Mouse (Mus musculus): ENCODE measurements around the gene Tbc1d10a. TPM values are rescaled to one million over a fixed set of nuclear protein-coding genes. Genes with fewer than 3 reads are reported as not detected.

Tbc1d10a gene
- total and polyA plus RNA-seq, 3 experiments, result 23.0 to 27.4 TPM; not detected in 1

- H3K79me2 ChIP-seq (ENCODE audit: control insufficient read depth, insufficient read depth, low read length, poor library complexity), result no peaks in the 10 kb centered on the region
- H3K4me3 ChIP-seq (ENCODE audit: control insufficient read depth in 1 of 2, insufficient read depth in 1 of 2, low read depth in 2 of 2, low read length in 2 of 2), result no peak overlapping the region
- peaks cover 0 to 19% of the 10 kb centered on the region in 2 experiments; a peak in 2 of 4 replicates for H3K36me3 ChIP-seq (ENCODE audit: control insufficient read depth in 1 of 2, insufficient read depth in 2 of 2, low read length in 2 of 2)
- H3K4me1 ChIP-seq (ENCODE audit: control insufficient read depth in 1 of 2, insufficient read depth in 2 of 2, low read length in 2 of 2), result peaks cover 9 to 11% of the 10 kb centered on the region in 2 experiments
- H3K9ac ChIP-seq (ENCODE audit: control insufficient read depth, low read depth, low read length, poor library complexity, severe bottlenecking), result no peak overlapping the region
- DNase-seq (ENCODE audit: low read depth, low spot score), result peak; percentile 48
- H3K9me3 ChIP-seq (replicated peaks; ENCODE audit: insufficient read depth, low read length), result no peaks in the 10 kb centered on the region
- no peaks in the 10 kb centered on the region for H3K27me3 ChIP-seq (ENCODE audit: control insufficient read depth in 1 of 2, insufficient read depth in 2 of 2, low read length in 2 of 2)
- H3K27ac ChIP-seq (ENCODE audit: control insufficient read depth, low read depth, low read length), result no peak overlapping the region
- no peak for TF ChIP-seq UBTF (IDR thresholded peaks at IDR 0.05; ENCODE audit: borderline replicate concordance, insufficient read depth, low read depth, low read length)
- no peak for TF ChIP-seq POLR2A (IDR thresholded peaks at IDR 0.05; ENCODE audit: control insufficient read depth in 1 of 2, insufficient read depth in 1 of 2, low read depth in 1 of 2, low read length in 2 of 2, poor library complexity in 1 of 2)
- TF ChIP-seq SIN3A (IDR thresholded peaks at IDR 0.05; ENCODE audit: low read length), result peak; percentile 68
- no peak for TF ChIP-seq POLR2AphosphoS2 (IDR thresholded peaks at IDR 0.05; ENCODE audit: low read length)
- no peak for TF ChIP-seq TAL1 (IDR thresholded peaks at IDR 0.05; ENCODE audit: low read length)
- no peak for TF ChIP-seq USF2 (IDR thresholded peaks at IDR 0.05; ENCODE audit: borderline replicate concordance in 1 of 2, insufficient read depth in 1 of 2, low read depth in 1 of 2, low read length in 2 of 2)
- TF ChIP-seq HCFC1 (IDR thresholded peaks at IDR 0.05; ENCODE audit: low read depth, low read length), result 0 out of 2 replicates have a peak, but pooled peaks have one; percentile 23
- TF ChIP-seq MAFK (IDR thresholded peaks at IDR 0.05; ENCODE audit: borderline replicate concordance, low read depth, low read length), result peak; percentile 74; the same call in 1 of the 2 replicates
- no peak for TF ChIP-seq NRF1 (IDR thresholded peaks at IDR 0.05; ENCODE audit: insufficient read depth, low read depth, low read length, poor library complexity, severe bottlenecking)
- TF ChIP-seq ZKSCAN1 (IDR thresholded peaks at IDR 0.05; ENCODE audit: low read depth, low read length), result no peak
- TF ChIP-seq JUND (IDR thresholded peaks at IDR 0.05; ENCODE audit: low read depth, low read length), result no peak
- no peak for TF ChIP-seq POLR2AphosphoS5 (IDR thresholded peaks at IDR 0.05; ENCODE audit: borderline replicate concordance, low read depth, low read length)
- no peak for TF ChIP-seq RAD21 (IDR thresholded peaks at IDR 0.05; ENCODE audit: low read depth, low read length)
- no peak for TF ChIP-seq NELFE (IDR thresholded peaks at IDR 0.05; ENCODE audit: low read depth, low read length)
- no peak for TF ChIP-seq CHD1 (IDR thresholded peaks at IDR 0.05; ENCODE audit: low read depth, low read length)
- no peak for TF ChIP-seq MYB (IDR thresholded peaks at IDR 0.05; ENCODE audit: low read depth, low read length)
- TF ChIP-seq CHD2 (IDR thresholded peaks at IDR 0.05; ENCODE audit: low read length), result no peak
- TF ChIP-seq BHLHE40 (IDR thresholded peaks at IDR 0.05; ENCODE audit: borderline replicate concordance, low read depth, low read length), result peak; percentile 50; the same call in 1 of the 2 replicates
- no peak for TF ChIP-seq MAZ (IDR thresholded peaks at IDR 0.05; ENCODE audit: low read depth, low read length)
- TF ChIP-seq ELF1 (IDR thresholded peaks at IDR 0.05; ENCODE audit: low read depth, low read length), result 0 out of 2 replicates have a peak, but pooled peaks have one; percentile 20
- no peak; the same call in none of the 2 replicates for TF ChIP-seq MAX (IDR thresholded peaks at IDR 0.05; ENCODE audit: low read length)
- peak; percentile 85 for TF ChIP-seq ETS1 (IDR thresholded peaks at IDR 0.05; ENCODE audit: low read depth, low read length)
- TF ChIP-seq SMC3 (IDR thresholded peaks at IDR 0.05; ENCODE audit: low read depth, low read length), result no peak
- TF ChIP-seq USF1 (IDR thresholded peaks at IDR 0.05; ENCODE audit: low read depth, low read length), result no peak
- TF ChIP-seq ZNF384 (IDR thresholded peaks at IDR 0.05; ENCODE audit: low read depth, low read length), result no peak
- TF ChIP-seq EP300 (IDR thresholded peaks at IDR 0.05; ENCODE audit: low read depth in 1 of 2, low read length in 2 of 2), result peak; percentile 64 to 70
- TF ChIP-seq TBP (IDR thresholded peaks at IDR 0.05; ENCODE audit: low read depth, low read length), result no peak
- no peak for TF ChIP-seq KAT2A (conservative IDR thresholded peaks at IDR 0.05; ENCODE audit: low read depth, low read length)
- peak; percentile 72 for TF ChIP-seq TCF12 (IDR thresholded peaks at IDR 0.05; ENCODE audit: low read depth, low read length)
- peak; percentile 66 for TF ChIP-seq RCOR1 (IDR thresholded peaks at IDR 0.05; ENCODE audit: low read depth, low read length)
- TF ChIP-seq GABPA (IDR thresholded peaks at IDR 0.05; ENCODE audit: low read depth, low read length), result no peak
- TF ChIP-seq CTCF (IDR thresholded peaks at IDR 0.05 in 2 of 3, conservative IDR thresholded peaks at IDR 0.05 in 1 of 3; ENCODE audit: control insufficient read depth in 1 of 3, insufficient read depth in 1 of 3, low read depth in 2 of 3, low read length in 3 of 3, poor library complexity in 1 of 3, severe bottlenecking in 1 of 3), result no peak
- peak; percentile 30; the same call in 1 of the 2 replicates for TF ChIP-seq MYC (IDR thresholded peaks at IDR 0.05; ENCODE audit: low read depth, low read length)
- no peak for TF ChIP-seq E2F4 (IDR thresholded peaks at IDR 0.05; ENCODE audit: borderline replicate concordance, low read depth, low read length)
- no peak for TF ChIP-seq ZMIZ1 (IDR thresholded peaks at IDR 0.05; ENCODE audit: low read depth, low read length)
- TF ChIP-seq MEF2A (IDR thresholded peaks at IDR 0.05; ENCODE audit: extremely low read depth, insufficient replicate concordance, low read depth, low read length, poor library complexity, severe bottlenecking), result peak; percentile 92; the same call in 1 of the 2 replicates
- peak; percentile 46; the same call in 1 of the 2 replicates for TF ChIP-seq MXI1 (IDR thresholded peaks at IDR 0.05; ENCODE audit: low read depth, low read length)
- peak; percentile 80 for TF ChIP-seq GATA1 (IDR thresholded peaks at IDR 0.05; ENCODE audit: low read depth, low read length)
These were observed 32.9 kb upstream of the Tbc1d10a start for GRCm38 (mm10) chr11:4153694-4154093.
